Mouse (Mus musculus): ENCODE data around the gene Klf5.

Klf5 gene

DNA sequence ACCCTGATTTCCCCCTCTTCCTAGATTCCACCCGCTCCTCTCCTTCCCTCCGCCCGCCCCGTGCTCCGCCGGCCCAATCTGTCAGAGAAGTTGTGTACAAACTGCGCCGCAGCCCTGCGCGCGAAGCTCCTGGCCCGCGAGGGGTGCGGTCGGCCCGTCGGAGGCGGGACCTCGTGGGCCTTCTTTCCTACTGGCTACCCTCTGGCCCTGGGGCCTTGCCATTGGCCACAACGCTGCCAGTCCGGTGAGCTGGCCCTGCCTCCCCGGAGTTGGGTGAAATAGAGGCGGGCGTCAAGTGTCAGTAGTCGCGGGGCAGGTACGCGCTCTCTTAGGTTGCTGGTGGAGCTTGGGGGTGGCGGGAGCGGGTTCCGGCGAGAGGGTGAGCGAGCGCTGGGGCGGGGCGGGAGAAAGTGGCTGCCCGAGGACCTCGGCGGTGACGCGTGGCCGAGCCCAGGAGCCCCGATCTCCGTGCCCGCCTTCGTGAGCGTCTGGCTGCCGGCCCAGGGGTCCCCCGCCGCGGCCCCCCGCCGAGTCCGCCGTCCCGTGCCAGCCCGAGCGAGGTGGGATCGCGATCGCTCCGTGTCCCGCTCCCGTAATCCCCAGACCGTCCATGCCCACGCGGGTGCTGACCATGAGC lies at the start of gene Klf5:
TSS of gene Klf5 (plus strand) at position 307 of the 637 bp plus-strand sequence.
- peak; percentile 74 for DNase-seq (ENCODE audit: low read depth)

DNA sequence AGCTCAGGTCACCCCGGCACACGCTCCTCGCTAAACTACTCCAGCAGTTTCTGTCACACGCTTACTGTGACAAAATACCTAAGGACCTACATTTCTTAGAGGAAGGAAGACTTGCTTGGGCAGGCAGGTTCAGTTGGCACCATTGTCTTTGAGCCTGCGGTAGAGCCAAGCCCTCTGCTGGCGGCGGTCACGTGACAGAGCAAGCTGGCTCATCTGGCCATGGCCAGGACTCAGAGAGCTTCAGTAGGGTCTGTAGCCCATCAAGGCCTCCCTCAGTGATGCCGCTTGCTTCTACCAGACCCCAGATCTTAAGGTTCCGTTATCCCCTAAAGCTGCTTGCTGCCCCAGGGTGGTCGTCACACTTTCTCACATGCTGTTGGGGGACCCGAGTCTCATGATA lies 36.5 kb upstream of the Klf5 start:
- DNase-seq (ENCODE audit: low read depth), result no peak

DNA sequence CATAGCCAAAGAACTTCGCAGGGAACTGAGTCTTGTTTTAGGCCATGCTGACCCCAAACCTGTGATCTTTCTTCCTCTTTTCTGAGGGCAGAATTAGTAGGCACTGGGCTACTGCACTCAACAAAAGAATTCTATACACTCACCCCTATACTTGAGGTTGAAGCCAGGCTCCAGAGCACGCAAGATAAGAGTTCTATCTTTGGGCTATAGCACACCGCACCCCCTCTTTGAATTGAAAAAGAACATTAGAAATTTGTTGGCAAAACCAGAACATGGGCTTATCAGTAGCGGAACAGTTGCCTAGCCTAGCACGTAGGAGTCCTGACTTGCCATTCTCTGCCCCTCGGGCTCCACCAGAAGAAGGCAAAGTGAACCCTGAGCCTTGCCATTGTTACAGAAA lies 34.7 kb upstream of the Klf5 start:
- no peak for DNase-seq (ENCODE audit: low read depth)

DNA sequence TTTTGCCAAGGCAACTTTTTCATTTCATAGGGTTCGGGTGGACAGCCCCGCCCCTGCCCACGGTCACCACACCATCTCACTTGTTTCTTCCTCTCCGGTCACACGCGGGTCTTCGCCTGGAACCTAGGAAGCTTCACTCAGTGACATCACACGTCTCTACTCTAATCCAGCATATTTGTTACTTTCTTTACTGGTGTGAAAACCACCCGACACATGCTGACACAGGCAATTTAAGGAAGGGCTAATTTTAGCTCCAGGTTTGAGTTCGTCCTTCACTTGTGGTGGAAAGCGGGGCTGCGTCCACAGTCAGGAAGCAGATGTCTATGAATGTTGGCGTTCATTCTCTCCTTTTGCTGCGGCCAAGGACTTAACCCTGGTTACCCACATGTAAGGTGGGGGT lies 32.7 kb upstream of the Klf5 start:
- no peak for DNase-seq (ENCODE audit: low read depth)

DNA sequence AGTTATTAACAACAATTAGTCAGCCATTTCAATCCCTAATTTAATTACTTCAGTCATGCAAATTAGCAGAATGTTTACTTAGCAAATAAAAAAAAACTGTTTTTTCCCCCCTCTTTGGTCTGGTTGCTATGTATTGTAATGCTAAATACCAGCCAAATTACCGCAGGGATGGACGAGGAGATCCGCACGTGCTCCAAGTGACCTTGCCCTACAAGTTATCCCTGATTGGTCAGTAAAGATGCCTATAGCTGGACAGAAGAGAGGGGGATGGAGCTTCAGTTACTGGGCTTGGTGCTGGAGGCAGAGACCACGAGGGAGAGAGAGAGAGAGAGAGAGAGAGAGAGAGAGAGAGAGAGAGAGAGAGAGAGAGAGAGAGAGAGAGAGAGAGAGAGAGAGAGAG lies 31.7 kb upstream of the Klf5 start:
- no peak for DNase-seq (ENCODE audit: low read depth)

DNA sequence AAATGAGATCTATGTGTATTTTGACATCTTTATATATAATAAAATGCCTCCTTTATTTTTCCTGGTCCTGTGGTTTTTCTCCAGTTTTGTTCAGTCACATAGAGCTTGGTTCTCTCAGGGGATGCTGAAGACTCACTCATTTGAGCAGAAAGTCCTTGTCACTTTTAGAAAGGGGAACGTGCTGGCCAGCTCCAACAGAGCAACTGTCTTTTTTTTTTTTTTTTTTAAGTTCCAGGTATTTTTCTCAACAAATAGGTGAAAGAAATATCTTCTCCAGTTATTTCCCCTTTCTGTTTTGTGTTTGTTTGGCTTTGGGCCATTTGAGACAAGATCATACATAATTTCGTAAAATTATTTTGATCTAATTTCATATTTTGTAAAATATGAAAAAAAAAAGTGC lies 24.4 kb upstream of the Klf5 start:
- no peak for DNase-seq (ENCODE audit: low read depth)

DNA sequence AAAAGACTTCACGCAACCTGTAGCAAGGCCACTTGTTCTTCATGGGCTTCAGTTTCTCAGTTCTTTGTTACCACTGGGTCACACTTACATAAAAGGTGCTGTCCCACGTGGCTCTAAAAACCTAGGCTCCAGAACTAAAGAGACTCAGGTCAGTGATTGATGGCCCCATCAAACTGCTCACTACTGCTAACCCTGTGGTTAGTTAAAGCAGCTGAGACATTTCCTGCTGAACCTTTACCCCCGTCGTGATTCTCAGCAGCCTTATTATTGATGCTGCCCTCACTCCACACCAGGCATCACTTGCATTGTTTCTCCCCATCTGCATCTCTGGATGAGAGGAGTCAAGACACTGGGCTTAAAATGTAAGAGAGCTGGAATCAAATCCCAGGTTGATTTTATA lies 22.7 kb upstream of the Klf5 start:
- no peak for DNase-seq (ENCODE audit: low read depth)

DNA sequence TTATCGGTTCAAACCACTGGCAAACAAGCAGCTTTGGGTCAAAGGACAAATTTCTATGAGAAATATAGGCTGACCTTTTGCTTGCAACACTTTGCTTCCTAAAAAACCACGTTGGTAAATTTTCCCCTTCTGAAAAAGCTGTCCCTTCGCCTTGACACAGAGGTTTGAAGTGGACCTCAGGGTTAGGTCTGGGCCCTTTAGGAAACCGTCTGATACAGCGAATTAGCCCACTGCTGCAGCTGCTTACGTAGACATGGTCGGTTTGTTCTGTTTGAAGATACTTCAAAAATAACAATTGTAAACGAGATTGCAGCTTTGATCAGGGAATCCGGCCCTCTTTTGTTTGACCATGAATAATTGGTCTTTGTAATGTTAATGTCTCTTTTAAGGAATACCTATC lies 20.2 kb upstream of the Klf5 start:
- no peak for DNase-seq (ENCODE audit: low read depth)

DNA sequence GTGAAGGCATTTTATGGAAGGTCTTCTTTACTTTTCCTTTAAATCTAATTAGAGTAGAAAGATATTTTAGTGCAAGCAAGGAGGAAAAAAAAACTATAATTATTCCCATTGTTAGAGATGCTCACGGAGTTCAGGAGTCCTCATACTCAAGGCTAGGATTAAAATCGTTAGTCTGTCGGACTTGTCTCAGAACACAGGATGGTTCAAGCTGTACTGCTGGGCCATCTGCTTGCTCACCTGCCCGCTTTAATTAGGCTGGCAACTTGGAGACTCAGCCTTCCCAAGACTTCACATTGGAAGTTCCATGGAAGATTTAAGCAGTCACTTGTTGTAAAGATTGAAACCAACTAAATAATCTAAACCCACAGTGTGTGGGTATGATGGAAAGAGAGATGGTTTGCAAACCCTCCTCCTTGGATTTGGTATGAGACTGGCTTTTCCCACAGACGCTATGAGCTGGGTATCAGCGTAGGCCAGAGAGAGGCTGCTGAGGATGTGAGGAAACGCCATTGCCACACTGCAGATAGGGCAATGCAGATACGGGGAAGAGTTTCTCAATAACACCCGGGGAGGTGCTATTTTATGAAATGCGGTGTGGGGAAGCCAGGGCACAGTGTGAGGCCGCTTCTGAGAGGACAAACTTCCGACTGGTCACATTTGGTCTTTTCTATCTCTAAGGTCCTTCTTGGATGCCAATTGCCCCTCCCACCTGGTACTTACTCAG lies 19.6 kb upstream of the Klf5 start:
- no peak for DNase-seq (ENCODE audit: low read depth)

DNA sequence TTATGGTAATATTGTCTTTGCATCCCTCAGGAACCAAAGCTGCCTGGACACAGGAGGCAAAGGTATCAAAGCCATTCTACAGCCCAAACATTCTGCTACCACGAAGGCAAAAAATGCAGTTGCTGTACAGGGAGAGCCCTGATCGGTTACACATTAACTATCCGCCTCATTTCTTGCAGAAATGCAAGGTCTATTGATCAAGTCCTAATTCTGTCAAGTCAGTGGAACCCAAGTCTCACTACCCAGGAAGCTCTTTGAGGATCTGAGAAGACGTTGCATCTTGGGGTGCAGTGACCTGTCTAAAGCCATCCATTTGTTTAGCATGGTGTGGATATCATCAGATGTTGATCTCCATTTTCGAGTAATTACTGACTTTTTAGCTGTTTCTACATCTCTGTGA lies 18.1 kb upstream of the Klf5 start:
- no peak for DNase-seq (ENCODE audit: low read depth)

DNA sequence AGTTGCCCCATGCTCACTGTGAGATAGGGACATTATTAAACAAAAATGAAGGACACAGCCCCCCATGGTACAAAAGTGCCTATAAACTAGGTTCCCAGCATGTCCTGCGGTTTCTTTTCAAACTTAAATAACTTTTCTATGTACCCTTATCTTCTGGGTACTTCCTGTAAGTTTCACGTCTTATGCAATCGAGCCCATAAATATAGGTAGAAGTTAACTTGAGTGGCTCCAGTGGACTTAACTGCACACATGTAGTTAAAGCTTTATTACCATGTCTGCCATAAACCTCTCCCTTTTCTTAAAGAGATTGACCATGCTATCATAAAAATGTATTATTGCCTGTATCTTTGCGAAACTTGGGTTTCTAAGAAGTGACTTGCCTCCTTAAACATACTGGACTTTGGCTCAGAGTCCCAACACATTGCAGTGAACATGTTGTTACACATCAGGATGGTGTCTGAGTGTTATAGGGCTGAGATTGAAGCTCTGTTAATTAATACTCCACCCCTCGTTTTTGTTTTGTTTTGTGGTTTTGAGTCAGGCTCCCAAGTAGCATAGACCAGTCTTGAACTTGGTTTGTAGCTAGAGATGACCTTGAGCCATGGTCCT lies 17.6 kb upstream of the Klf5 start:
- DNase-seq (ENCODE audit: low read depth), result no peak

DNA sequence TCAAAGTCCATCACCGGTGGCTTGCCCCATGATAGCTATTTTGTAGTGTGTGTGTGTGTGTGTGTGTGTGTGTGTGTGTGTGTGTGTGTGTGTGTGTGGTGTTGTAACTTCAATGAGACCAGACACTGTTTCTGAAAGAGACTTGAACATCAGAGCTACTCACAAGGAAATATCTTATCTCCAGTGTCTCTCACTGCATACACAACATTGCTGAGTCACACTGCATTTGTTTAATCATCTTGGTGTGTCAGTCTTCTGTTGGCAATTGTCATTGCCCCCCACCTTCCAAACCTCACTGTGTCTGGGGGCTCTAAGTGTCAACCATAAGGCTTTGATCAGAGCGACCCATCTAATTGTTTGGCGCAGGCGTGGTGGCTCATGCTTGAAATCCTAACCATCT lies 13.0 kb upstream of the Klf5 start:
- no peak for DNase-seq (ENCODE audit: low read depth)

DNA sequence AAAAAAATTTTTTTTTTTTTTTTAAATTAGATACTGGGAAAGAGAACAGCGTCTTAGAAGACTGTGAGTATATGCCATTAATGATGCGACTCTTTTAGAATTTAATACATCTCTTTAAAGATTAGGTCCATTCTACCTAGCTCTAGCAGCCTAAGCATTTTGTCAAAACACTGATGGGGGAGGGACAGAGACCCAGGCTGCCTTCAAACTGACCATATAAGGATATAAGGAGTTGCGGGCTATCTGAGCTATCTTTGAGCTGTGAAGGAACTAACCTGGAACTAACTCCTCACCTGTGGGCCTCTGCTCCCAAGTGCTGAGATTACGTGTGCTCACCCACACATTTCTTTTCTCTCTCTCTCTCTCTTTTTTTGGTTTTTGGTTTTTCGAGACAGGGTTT lies 6.3 kb upstream of the Klf5 start:
- no peak for DNase-seq (ENCODE audit: low read depth)

DNA sequence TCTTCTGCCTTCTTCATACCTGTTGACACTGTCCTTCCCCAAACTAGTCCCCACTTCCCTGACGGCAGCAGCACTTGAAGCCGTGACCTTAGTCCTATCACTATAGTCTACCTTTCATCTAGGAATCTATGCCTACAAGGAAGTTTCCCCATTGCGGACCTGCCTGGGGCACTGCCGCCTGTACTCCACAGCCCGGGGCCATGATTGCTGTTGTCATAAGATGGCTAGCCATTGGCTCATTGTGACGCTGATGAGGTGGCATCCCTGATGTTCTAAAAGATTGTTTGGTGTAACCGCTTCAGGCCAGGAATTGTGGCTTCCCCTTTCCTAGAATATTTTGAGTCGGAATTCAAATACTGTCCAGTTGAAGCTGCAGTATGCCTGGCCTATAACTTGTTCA lies 4.1 kb upstream of the Klf5 start:
- DNase-seq (ENCODE audit: low read depth), result no peak

DNA sequence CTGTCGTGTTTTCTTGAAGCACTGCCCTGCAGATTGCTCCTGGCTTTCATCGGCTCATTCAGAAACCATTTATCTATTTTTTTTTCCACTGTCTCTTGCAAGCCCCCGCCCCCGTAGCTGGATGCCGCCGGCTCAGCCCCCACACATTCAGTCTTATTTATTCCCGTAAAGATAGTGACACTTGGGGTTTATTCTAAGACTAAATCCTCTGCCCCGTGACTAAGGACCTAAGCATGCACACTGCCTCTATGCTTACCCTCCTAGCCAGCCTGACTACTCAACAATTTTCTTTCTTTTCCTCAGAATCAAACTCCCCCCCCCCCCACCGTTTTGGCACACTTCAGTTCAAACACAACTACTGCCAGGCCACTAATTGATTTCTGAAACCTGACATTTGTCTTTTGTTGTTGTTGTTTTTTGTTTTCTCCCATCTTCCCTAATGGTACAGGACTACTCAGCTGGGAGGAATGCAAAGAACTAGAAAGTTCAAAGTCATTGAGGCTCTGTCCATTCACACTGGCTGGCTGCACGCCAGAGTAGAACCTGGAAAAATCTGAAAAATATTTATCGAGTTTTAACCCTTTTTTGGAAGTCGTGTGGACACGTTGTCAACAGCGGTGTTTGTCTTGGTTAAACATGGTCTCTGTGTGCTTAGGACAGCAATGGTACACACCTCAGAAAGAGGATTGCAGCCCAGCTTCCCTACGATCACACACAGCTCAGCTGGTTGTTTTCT lies 2.7 kb upstream of the Klf5 start:
- no peak for DNase-seq (ENCODE audit: low read depth)

DNA sequence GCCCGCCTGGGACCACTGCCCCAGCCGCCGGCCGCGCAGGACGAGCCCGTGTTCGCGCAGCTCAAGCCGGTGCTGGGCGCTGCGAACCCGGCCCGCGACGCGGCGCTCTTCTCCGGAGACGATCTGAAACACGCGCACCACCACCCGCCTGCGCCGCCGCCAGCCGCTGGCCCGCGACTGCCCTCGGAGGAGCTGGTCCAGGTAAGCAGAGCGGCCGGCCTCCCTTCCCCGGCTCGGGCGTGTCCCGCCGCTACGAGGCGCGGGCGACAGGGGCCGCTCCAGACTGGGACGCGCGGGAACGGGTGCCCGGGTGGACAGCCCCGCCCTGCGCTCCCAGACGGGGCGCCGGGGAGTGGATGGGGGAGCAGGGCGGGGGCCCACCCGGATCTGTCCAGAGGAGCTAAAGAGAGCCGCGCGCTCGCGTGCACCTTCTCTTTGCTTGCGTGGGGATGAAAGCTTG lies 561 bp downstream of the Klf5 start:
- peak; percentile 12 for DNase-seq (ENCODE audit: low read depth)

DNA sequence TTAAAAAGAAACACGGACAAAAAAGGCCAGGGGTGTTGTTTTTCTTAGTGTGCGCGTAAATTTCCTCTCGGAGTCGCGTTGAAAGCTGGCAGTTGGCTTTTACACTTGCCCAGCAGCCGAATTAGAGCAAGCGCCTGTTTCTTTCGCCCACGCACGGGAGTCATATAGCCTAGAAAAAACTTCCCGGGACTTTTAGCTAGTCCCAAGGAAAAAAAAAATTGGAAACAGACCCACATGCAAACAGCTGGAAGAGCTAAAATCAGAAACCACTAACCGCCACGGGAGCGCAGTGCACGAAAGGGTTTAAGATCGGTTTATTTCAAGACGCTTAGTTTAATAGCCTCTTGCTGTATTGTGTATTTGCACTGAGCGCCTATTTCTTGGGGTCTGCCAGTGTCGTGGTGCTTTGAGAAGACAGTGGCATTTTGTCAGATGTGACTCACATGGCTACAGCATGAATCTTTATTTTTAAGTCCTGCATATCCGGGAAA lies 1.3 kb downstream of the Klf5 start:
- peak; percentile 2 for DNase-seq (ENCODE audit: low read depth)

DNA sequence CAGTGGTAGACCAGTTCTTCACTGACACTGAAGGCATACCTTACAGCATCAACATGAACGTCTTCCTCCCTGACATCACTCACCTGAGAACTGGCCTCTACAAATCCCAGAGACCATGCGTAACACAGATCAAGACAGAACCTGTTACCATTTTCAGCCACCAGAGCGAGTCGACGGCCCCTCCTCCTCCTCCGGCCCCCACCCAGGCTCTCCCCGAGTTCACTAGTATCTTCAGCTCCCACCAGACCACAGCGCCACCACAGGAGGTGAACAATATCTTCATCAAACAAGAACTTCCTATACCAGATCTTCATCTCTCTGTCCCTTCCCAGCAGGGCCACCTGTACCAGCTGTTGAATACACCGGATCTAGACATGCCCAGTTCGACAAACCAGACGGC lies 3.0 kb downstream of the Klf5 start:
- DNase-seq (ENCODE audit: low read depth), result no peak

DNA sequence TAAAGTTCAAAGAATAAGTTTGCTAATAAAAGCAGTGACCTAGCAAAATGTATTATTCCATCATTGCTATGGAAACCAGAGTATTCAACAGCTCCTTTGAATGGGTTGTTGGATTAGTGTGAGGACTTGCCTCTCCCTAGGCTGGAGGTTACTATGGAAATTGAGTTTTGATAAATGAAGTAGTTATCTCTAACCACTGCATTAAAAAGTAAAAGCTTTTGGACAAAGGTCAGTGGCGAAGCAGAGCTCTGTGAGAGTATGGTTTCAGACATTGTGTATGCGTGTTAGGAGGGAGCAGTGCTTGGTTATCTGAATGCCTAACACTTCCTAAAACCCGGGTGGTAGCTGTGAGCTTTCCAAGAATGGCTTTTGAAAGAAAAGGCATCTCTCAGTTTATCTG lies 5.9 kb downstream of the Klf5 start:
- DNase-seq (ENCODE audit: low read depth), result no peak

DNA sequence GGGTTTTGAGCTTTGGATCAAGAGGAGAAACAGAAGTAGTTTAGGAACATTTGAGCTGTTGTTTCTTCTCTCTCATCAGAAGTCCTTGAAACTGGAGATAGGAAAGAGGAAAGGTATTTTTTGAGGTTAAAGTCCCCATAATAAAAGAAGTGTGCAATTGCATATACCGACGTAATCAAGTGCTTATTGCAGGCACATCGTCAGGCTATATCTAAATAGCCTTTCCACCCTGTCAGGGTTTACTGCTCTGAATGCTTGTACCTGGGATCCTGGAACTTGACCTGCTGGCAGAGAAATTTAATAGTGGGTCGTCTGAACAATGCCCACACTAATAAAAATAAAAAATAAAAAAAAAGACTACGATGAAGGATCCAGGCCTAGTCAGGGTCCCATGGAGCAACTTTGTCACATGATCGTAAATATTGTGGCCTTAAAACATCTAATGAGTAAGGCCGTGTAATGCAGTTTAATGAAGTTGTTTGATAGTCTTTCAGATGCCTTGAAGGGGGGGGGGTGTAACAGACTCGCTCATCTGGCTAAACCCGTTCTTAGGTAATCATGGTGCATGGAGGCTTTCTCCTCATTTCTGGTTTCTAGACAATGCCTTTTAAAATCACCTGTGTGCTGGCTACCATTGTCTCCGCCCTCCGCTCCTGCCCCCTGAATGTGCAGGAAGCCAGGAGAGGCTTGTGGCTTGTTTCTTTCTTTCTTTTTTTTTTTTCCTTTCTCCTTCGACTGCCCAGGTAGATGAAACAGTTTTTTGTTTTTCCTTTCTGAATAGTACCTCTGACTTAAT lies 6.7 kb downstream of the Klf5 start:
- no peak for DNase-seq (ENCODE audit: low read depth)

DNA sequence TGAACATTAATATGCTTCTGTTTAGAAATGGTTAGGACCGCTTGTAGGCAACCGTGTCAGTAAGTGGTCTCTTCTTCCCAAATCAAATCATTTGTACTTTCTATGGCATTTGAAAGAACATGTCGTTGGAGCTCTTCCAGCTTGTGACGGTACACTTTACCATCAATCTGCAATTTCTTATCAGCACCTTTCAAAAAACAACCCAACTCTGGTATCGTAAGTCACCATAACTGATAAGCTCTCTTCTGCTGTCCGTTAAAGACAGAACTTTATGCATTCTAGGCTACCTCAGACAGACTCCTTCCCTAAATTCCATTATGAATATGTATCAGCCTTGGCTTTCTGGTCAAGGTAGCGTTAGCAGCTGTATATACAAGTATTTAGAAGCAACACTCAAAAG lies 7.9 kb downstream of the Klf5 start:
- DNase-seq (ENCODE audit: low read depth), result no peak

DNA sequence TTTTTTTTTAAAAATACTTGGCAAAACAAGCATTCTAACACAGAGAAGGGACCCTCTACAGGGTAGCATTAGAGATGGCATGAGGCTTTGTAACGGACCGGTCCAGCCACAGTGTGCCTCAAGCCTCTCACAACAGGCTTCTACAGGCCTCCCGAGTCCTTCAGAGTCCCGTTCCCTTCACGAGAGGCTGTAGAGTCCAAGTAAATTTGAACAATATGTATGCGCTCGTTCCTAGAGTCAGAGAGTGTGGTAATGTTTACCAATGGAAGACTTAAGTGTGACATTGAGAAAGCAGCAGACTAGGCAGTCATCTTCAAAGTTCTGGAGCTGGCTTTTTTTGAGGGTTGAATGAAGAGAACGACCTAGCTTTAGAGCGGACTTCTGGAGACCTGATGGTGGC lies 11.1 kb downstream of the Klf5 start:
- no peak for DNase-seq (ENCODE audit: low read depth)
